Mouse (Mus musculus): ENCODE measurements around the gene Otud7b.

Otud7b gene

GRCm38 (mm10) chr3:96087219-96087618 lies 17.1 kb upstream of the Otud7b start:
- DNase-seq: no peak

GRCm38 (mm10) chr3:96087801-96088200 lies 16.5 kb upstream of the Otud7b start:
- DNase-seq: no peak

GRCm38 (mm10) chr3:96089882-96090489 lies 14.3 kb upstream of the Otud7b start:
- no peak for DNase-seq

GRCm38 (mm10) chr3:96091146-96091545 lies 13.2 kb upstream of the Otud7b start:
- no peak for DNase-seq

- no peak for DNase-seq
These were observed 12.4 kb upstream of the Otud7b start for GRCm38 (mm10) chr3:96091966-96092365.

- no peak for DNase-seq
These were observed 10.8 kb upstream of the Otud7b start for GRCm38 (mm10) chr3:96093509-96093908.

- no peak for DNase-seq
These were observed 10.1 kb upstream of the Otud7b start for GRCm38 (mm10) chr3:96094203-96094602.

GRCm38 (mm10) chr3:96098168-96098567 lies 6.2 kb upstream of the Otud7b start:
- no peak for DNase-seq

GRCm38 (mm10) chr3:96098616-96099267 lies 5.6 kb upstream of the Otud7b start:
- DNase-seq: no peak

GRCm38 (mm10) chr3:96102100-96102872 lies 2.0 kb upstream of the Otud7b start:
- no peak for DNase-seq

- DNase-seq: no peak
These were observed 446 bp upstream of the Otud7b start for GRCm38 (mm10) chr3:96103901-96104260.

GRCm38 (mm10) chr3:96105232-96105747 lies 963 bp downstream of the Otud7b start:
- DNase-seq: no peak

GRCm38 (mm10) chr3:96106151-96106550 lies 1.8 kb downstream of the Otud7b start:
- DNase-seq: no peak

- no peak for DNase-seq
These were observed 4.0 kb downstream of the Otud7b start for GRCm38 (mm10) chr3:96108315-96108714.

GRCm38 (mm10) chr3:96113251-96113650 lies 8.9 kb downstream of the Otud7b start:
- DNase-seq: no peak

GRCm38 (mm10) chr3:96118142-96118541 lies 13.8 kb downstream of the Otud7b start:
- DNase-seq: no peak

- no peak for DNase-seq
These were observed 14.4 kb downstream of the Otud7b start for GRCm38 (mm10) chr3:96118702-96119101.

GRCm38 (mm10) chr3:96124235-96124634 lies 19.9 kb downstream of the Otud7b start:
- DNase-seq: no peak

- DNase-seq: no peak
These were observed 23.8 kb downstream of the Otud7b start for GRCm38 (mm10) chr3:96128128-96128527.

GRCm38 (mm10) chr3:96132478-96132877 lies 28.2 kb downstream of the Otud7b start:
- no peak for DNase-seq

- DNase-seq: no peak
These were observed 29.1 kb downstream of the Otud7b start for GRCm38 (mm10) chr3:96133327-96133905.

- DNase-seq: no peak
These were observed 30.7 kb downstream of the Otud7b start for GRCm38 (mm10) chr3:96135011-96135410.

- DNase-seq: peak; percentile 41
These were observed 43.6 kb downstream of the Otud7b start for GRCm38 (mm10) chr3:96147950-96148349.

- DNase-seq: no peak
These were observed 47.5 kb downstream of the Otud7b start for GRCm38 (mm10) chr3:96151836-96152235.

Measured in right cerebral cortex, postnatal 25 days (tissue).